Mouse (Mus musculus) adrenal gland (tissue): Measurements from ENCODE around the gene Grasp.

Experiments used
- intact Hi-C: fragments of 180-260 bp; cut with DNase I; formaldehyde crosslinking; loops from one replicate; pipeline ENCODE4 v1.15.1; 2025

Gene Grasp

DNA sequence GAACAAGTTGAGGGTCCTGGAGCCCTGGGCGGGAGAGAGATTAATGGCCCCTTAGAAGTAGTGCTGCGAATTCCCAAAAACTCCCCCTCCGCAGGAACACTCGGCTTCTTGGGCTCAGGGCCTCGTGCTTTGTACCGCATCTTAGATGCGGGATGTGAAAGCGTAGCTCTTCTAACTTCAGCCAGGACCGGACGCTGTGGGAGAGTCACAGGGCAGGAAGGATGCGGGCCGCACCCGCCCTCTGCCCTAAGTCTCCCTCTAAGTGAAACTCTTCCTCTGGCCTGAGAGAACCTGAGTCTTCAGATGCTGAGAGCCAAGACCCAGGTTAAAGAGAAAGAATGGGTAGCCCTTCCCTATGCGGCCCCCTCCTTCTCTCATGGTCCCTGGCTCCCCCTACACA is 989 bp downstream of the Grasp start:
- intact Hi-C loops = loop anchor here (5.0 kb wide), 1 partner anchor 57 kb away; the partner anchor contains the start of gene Atg101

DNA sequence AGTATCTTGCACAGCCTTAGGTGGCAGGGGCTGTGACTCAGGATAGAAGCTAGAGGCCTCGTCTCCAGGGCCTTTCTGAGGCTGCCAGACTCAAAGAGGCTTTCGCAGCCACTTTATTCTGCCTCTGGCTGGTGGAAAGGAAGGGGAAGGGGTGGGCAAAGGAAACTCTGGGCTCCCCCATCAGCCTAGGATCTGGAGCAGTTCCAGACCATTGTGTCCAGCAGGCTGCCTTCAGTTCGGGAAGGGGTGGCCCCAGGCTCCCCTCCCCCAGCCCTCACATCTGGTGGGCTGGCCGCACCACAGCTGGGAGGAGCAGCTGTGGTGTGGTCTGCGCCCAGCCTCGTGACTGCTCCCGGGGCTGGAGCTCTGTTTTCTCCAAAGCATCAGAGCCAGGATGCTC is 4.0 kb downstream of the Grasp start:
- intact Hi-C loops = no loop called here

DNA sequence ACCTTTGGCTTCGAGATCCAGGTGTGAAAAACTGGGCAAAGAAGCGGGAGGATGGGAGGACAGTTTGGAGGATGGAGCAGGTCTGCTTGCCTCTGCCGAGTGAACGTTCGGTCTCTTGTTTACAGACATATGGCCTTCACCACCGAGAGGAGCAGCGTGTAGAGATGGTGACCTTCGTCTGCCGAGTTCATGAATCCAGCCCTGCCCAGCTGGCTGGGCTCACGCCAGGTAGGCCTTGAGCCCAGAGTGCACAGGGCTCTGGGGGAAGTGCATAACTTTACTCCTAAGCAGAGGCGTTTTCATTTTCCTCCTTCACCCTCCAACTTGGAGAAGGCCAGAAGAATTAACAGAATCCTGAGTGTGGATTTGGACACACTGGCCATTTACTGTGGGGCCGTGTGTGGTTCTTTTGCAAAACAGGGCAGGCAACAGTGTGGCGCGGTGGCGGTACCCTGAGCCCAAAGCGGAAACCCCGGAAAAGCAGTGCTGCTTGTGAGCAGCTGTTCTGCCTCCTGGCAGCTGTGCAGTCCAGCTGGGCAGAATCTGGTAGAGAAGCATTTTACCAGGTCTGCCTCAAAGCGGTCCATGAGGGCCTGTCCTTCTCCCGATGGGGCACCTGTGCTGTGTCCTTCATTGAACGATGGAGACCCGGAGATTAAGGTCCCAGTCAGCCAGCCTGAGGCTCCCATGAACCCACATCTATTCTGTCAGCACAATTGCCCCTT is 5.0 kb downstream of the Grasp start:
- intact Hi-C loops = no loop called here

- intact Hi-C loops = no loop called here
These were observed 6.5 kb downstream of the Grasp start for GRCm38 (mm10) chr15:101230503-101230902.

DNA sequence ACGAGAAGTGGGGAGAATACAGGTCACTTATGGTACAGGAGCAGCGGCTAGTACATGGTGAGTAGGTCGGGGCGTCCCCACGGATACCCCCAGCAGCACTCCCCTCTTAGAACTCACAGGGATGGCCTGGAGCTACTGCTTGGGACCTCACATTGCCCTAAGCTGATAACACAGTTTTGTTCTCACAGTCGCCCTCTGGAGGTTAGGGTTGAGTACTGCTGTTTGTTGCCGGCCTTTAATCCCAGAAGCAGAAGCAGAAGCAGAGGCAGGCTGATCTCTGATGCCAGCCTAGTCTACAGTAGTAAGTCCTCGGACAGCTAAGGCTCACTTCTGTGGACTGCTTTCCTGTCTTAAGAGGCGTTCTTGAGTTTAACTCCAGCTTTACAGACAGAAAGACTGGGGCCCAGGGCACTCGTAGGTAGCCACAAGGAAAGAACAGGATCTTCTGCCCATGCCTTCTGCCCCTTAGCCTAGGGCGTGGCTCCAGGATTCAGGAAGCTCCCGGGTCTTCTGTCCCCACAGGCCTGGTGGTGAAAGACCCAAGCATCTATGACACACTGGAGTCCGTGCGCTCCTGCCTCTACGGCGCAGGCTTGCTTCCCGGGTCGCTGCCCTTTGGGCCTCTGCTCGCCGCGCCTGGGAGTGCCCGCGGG is 7.1 kb downstream of the Grasp start:
- intact Hi-C loops = no loop called here

GRCm38 (mm10) chr15:101231648-101232180 is 7.7 kb downstream of the Grasp start:
- intact Hi-C loops = no loop called here

DNA sequence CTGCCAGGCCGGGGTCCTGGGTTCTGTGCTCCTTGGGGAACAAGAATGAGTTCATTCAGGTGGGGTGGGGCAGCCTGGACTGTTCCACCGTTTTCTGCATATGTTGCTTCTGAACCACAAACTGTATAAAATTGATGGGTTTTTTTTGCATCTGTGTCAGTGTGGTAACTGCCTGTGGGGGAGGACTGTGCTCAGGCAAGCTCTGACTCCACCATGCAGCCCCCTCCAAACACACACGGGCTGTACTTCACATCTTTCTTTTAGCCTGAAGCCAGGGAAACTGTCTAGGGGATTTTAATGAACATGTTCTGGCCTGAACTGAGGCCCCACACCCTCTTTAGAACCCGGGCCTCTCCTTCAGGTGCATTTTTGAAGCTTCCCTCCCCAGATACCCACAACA is 8.6 kb downstream of the Grasp start:
- intact Hi-C loops = no loop called here

DNA sequence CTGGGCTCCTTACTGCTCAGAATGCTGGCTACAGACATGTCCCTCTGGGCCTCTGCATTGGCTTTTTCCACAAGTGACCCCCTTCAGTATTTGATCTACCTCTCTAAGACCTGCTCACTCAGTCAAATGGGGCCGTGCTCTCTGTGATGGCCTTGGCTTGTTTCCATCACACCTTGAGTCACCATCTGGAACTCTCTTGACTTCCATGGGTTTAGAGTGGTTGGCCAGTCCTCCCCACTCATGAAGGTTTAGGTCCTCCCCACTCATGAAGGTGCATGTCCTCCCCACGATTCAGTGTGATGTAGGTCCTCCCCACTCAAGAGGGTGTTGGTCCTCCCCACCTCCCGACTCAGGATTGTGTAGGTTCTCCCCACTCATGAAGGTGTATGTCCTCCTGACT is 9.2 kb downstream of the Grasp start:
- intact Hi-C loops = no loop called here

DNA sequence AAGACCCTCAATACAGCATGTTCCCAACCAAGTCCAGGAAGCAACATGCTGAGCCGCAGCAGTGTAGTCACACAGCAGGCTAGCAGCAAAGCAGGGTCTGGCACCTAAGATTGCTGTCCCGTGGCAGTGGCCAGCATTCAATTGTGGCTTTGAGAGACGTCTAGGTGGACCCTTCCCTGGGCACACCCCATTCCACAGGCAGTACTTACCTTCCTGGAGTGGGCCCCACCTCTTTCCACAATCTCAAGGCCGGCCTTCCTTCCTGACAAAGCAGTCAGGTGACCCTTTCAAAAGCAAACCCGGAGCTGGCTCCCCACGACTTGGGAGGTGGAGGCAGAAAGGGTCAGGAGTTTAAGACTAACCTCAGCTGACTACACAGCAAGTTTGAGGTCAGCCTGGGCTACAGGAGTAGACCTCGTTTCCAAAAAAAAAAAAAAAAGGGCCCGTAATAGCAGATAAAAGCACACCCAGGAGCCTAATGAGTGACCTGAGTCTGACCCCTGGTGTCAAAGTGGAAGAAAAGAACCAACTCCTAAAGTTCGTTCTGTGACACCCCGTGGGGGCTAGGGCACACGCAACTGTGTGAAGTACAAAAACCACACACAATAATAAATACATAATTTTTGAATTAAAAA is 9.8 kb downstream of the Grasp start:
- intact Hi-C loops = no loop called here

GRCm38 (mm10) chr15:101234611-101235341 is 10.8 kb downstream of the Grasp start:
- intact Hi-C loops = no loop called here

DNA sequence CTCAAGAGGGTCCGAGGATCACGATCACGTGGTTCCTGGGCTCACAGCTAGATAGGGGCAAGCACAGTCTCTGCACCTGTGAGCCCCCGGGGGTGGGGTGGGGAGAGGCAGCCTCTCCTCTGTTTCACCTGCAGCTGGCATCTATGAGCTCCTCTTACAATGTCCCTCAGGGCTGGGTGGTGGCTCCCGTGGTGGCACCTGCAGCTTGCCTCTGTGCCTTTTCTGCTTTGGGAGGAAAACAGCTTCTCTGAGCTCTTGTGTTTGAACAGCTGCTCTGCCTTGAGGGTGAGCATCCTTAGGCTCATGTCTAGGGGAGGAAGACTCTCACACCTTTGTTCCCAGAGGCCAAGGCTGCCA is 11.3 kb downstream of the Grasp start:
- intact Hi-C loops = no loop called here

- intact Hi-C loops = no loop called here
These were observed 11.8 kb downstream of the Grasp start for GRCm38 (mm10) chr15:101235728-101236327.

- intact Hi-C loops = loop anchor here (1.0 kb wide), 1 partner anchor 15 kb away; no protein-coding TSS in a partner anchor
These were observed 12.9 kb downstream of the Grasp start for GRCm38 (mm10) chr15:101236878-101237277.

DNA sequence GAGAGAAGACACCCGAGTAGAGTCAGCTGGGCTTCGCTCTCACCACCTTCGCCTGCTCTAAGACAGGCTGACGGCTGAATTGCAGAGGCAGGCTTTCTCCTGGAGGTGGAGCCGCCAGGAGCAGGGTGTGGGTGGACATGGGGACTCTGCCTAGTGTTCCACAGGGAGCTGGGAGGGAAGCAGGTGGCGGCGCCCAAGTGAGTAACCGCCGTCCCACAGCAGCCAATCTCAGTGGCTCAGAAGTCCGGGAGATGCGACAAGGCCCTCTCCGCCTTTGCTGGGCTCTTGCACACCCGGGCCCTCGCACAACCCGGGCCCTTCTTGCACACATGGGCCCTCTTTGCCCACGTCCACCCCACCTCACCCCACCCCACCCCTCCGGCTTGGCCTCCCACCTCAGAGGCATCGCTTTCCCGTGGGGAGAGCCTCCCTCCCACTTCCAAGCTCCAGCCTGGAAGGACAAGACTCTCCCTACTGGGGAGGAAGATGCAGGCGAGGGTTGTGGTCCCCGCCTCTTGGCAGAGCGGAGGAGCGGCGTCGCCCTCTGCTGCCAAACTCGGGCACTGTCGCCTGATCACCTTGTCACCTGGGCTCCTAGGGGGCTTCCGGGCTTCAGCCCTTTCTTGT is 15.0 kb downstream of the Grasp start:
- intact Hi-C loops = loop anchor here (2.0 kb wide), 1 partner anchor 78 kb away; no protein-coding TSS in a partner anchor

DNA sequence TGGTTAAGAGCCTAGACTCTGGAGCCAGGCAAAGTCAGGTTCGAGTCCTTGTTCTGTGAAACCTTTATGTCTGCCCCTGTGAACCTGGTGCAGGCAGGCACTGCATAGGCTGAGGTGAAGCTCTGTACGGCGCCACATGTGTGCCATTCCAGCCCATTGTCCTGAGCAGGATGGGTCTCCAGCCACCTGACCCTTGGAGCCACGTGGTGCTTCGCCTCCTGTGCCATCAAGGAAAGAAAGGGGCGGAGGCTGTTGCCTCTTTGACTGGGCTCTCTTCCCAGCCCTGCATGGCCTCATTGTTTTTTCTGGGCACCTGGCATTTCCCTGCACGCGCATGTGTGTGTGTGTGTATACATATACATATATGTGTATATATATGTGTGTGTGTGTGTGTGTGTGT is 15.8 kb downstream of the Grasp start:
- intact Hi-C loops = loop anchor here (1.0 to 2.0 kb wide), 2 partner anchors 43 to 77 kb away; no protein-coding TSS in a partner anchor

- intact Hi-C loops = loop anchor here (1.0 kb wide), 1 partner anchor 42 kb away; no protein-coding TSS in a partner anchor
These were observed 16.8 kb downstream of the Grasp start for GRCm38 (mm10) chr15:101240799-101241204.

DNA sequence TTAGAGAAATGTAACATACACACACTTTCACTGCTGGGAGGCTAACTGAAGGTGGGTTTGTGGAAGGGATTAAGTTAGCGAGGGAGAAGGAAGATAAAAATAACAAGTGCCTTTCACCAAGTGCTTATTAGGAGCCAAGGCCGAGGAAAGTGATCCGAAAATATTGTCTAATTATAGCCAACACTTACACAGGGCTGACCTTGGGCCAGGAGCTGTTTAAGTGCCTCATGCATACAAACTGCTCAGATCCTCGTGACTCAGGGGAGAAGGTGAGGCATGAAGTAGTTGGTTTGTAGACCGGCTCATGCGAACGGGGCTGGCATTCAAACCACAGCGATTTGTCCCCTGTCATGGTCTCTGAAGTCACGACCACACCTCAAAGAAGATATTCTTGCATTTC is 17.2 kb downstream of the Grasp start:
- intact Hi-C loops = no loop called here

- intact Hi-C loops = no loop called here
These were observed 17.9 kb downstream of the Grasp start for GRCm38 (mm10) chr15:101241853-101242252.

DNA sequence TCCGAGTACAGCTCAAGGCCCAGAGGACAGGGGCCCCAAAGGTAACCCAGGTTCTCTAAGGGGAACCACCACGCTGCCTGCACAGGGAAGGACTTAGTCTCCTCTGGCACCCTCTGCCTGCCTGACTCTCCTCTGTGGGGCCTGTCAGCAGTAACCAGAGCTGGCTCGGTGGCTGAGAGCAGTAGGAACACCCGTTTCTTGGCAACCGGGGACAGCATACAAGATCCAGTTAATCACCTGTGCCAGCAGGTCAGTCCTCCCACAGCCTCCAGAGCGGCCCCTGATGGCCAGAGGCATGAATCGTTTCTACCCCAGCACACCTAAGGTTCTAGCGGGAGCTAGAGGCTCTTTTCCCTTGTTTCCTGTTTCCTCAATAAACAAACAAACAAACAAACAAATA is 18.7 kb downstream of the Grasp start:
- intact Hi-C loops = no loop called here

- intact Hi-C loops = no loop called here
These were observed 20.0 kb downstream of the Grasp start for GRCm38 (mm10) chr15:101244012-101244411.
